ENCODE assay signal across 23 mouse cellular contexts in genomic region chr8:47208246-47208645, GRCm38 (mm10).
DNase-seq lines count a peak whose midpoint lies in the region; ATAC-seq and TF ChIP-seq lines count a peak whose summit lies in the region.
"Had no signal": no experiment of that assay in that cellular context is flagged by ENCODE, and none has a peak within 500 bp of the region (broad histone marks: within the 10 kb centered on the region; RNA-seq: fewer than 3 reads in every experiment).

No protein-coding gene starts in this region.

- TF ChIP-seq EP300 in heart, adult 2 months (IDR thresholded peaks at IDR 0.05; ENCODE audit: insufficient read depth, low read depth, low read length): no peak

- H3K4me1 ChIP-seq in forebrain, embryonic 13.5 days: peaks cover 22% of the 10 kb centered on the region
- peaks cover 30% of the 10 kb centered on the region for H3K4me1 ChIP-seq in forebrain, embryonic 10.5 days
- H3K4me1 ChIP-seq in heart, adult 2 months (ENCODE audit: control insufficient read depth, insufficient read depth, low read length): no peaks in the 10 kb centered on the region
- H3K4me1 ChIP-seq in lung, adult 2 months (ENCODE audit: control insufficient read depth, insufficient read depth, low read length): no peaks in the 10 kb centered on the region; the same call in 1 of the 2 replicates
- H3K4me1 ChIP-seq in hindbrain, embryonic 12.5 days: peaks cover 33% of the 10 kb centered on the region

- H3K79me2 ChIP-seq in heart, adult 2 months (replicated peaks; ENCODE audit: control insufficient read depth, insufficient read depth, low read length): peaks cover 4% of the 10 kb centered on the region

- H3K9ac ChIP-seq in forebrain, embryonic 13.5 days: no peak overlapping the region
- H3K9ac ChIP-seq in heart, adult 2 months (ENCODE audit: low read depth, low read length): no peak overlapping the region
- H3K9ac ChIP-seq in hindbrain, embryonic 12.5 days: no peak overlapping the region
- H3K9ac ChIP-seq: heart, embryonic 15.5 days had no signal

- 87% methylated on average over 4 of the region's 4 CpGs for WGBS in forebrain, embryonic 13.5 days
- WGBS in forebrain, embryonic 10.5 days: 92% methylated on average over 4 of the region's 4 CpGs
- WGBS in heart, adult 2 months: 55% methylated on average over 4 of the region's 4 CpGs
- WGBS in lung, adult 2 months: 63% methylated on average over 4 of the region's 4 CpGs
- WGBS in hindbrain, embryonic 12.5 days: 90% methylated on average over 4 of the region's 4 CpGs

- peak; percentile 44; the same call in 1 of the 2 replicates for ATAC-seq in forebrain, embryonic 13.5 days
- no peak for ATAC-seq in hindbrain, embryonic 12.5 days (ENCODE audit: low FRiP score)
- ATAC-seq: CD4-positive, CD25-positive, alpha-beta regulatory T cell, adult 4 months; hindbrain, embryonic 16.5 days; inflammation-experienced regulatory T-cells, adult 6 months had no signal

- H3K4me3 ChIP-seq in forebrain, embryonic 13.5 days: no peak overlapping the region
- H3K4me3 ChIP-seq in forebrain, embryonic 10.5 days: no peak overlapping the region
- no peak overlapping the region for H3K4me3 ChIP-seq in heart, adult 2 months
- no peak overlapping the region for H3K4me3 ChIP-seq in lung, adult 2 months (replicated peaks; ENCODE audit: extremely low read depth, low read depth, low read length)
- H3K4me3 ChIP-seq in hindbrain, embryonic 12.5 days: no peak overlapping the region
- H3K4me3 ChIP-seq: embryonic facial prominence, embryonic 10.5 days; heart, embryonic 15.5 days had no signal

- intact Hi-C loops in heart, adult 2 months (cut with DNase I): loop anchor here (5.0 kb wide), 1 partner anchor 159 kb away; no protein-coding TSS in a partner anchor

- DNase-seq in forebrain, embryonic 10.5 days (ENCODE audit: extremely low spot score, low spot score): no peak
- DNase-seq in heart, adult 2 months: no peak
- DNase-seq in heart, adult 9 months (ENCODE audit: low spot score in 2 of 2): no peak
- DNase-seq in lung, postnatal 10 days: peak; percentile 16
- no peak for DNase-seq in lung, adult 2 months
- DNase-seq: adrenal gland, adult 8-10 months; adrenal gland, postnatal 36 days; B cell, adult 2 months; cerebellum, adult 11-12 months; cerebellum, adult 9-10 months; cerebellum, postnatal 36 days; gastrocnemius, postnatal 25 days; heart, postnatal 36 days; kidney, adult 18-20 months had no signal

- H3K9me3 ChIP-seq in forebrain, embryonic 13.5 days (replicated peaks): peaks cover 3% of the 10 kb centered on the region; the same call in 1 of the 2 replicates
- H3K9me3 ChIP-seq in forebrain, embryonic 10.5 days: no peaks in the 10 kb centered on the region
- H3K9me3 ChIP-seq in hindbrain, embryonic 12.5 days (replicated peaks): no peaks in the 10 kb centered on the region
- H3K9me3 ChIP-seq: embryonic facial prominence, embryonic 10.5 days; G1E; heart, embryonic 15.5 days had no signal

- 0 out of 2 replicates have a peak, but pooled peaks cover 6% of the 10 kb centered on the region for H3K36me3 ChIP-seq in forebrain, embryonic 13.5 days (ENCODE audit: poor library complexity, severe bottlenecking)
- peaks cover 16% of the 10 kb centered on the region for H3K36me3 ChIP-seq in forebrain, embryonic 10.5 days (replicated peaks)
- no peaks in the 10 kb centered on the region for H3K36me3 ChIP-seq in heart, adult 2 months (ENCODE audit: control insufficient read depth, insufficient read depth, low read length)
- H3K36me3 ChIP-seq in hindbrain, embryonic 12.5 days: no peaks in the 10 kb centered on the region
- H3K36me3 ChIP-seq: G1E; heart, embryonic 15.5 days had no signal

- no peak overlapping the region for H3K27ac ChIP-seq in forebrain, embryonic 13.5 days
- H3K27ac ChIP-seq in forebrain, embryonic 10.5 days: no peak overlapping the region
- no peak overlapping the region for H3K27ac ChIP-seq in heart, adult 2 months
- no peak overlapping the region for H3K27ac ChIP-seq in hindbrain, embryonic 12.5 days
- H3K27ac ChIP-seq: embryonic facial prominence, embryonic 10.5 days; heart, embryonic 15.5 days had no signal

- no peak for TF ChIP-seq POLR2A in heart, adult 2 months (IDR thresholded peaks at IDR 0.05; ENCODE audit: insufficient read depth, low read depth, low read length)
- no peak for TF ChIP-seq POLR2A in lung, adult 2 months (IDR thresholded peaks at IDR 0.05; ENCODE audit: borderline replicate concordance, extremely low read depth, low read depth, low read length)

- no peaks in the 10 kb centered on the region for H3K27me3 ChIP-seq in forebrain, embryonic 13.5 days
- no peaks in the 10 kb centered on the region for H3K27me3 ChIP-seq in forebrain, embryonic 10.5 days (ENCODE audit: poor library complexity, severe bottlenecking)
- H3K27me3 ChIP-seq in heart, adult 2 months (ENCODE audit: control insufficient read depth, insufficient read depth, low read length): no peaks in the 10 kb centered on the region
- no peaks in the 10 kb centered on the region for H3K27me3 ChIP-seq in hindbrain, embryonic 12.5 days
- H3K27me3 ChIP-seq: heart, embryonic 15.5 days had no signal

- no peak overlapping the region for H3K4me2 ChIP-seq in forebrain, embryonic 13.5 days
- H3K4me2 ChIP-seq in hindbrain, embryonic 12.5 days (replicated peaks): no peak overlapping the region
- H3K4me2 ChIP-seq: heart, embryonic 11.5 days; heart, embryonic 15.5 days had no signal

- 0 out of 2 replicates have a peak, but pooled peaks have one; percentile 29 for TF ChIP-seq CTCF in heart, adult 2 months (IDR thresholded peaks at IDR 0.05)
- no peak for TF ChIP-seq CTCF in lung, adult 2 months (IDR thresholded peaks at IDR 0.05; ENCODE audit: insufficient read depth, low read length)
